Mouse (Mus musculus) heart, postnatal 36 days (tissue): ENCODE data around the gene Atp1a2. TPM values are rescaled to one million over a fixed set of nuclear protein-coding genes. Genes with fewer than 3 reads are reported as not detected.

Experiments
- DNase-seq, 2 experiments: peaks; one replicate each; pipeline ENCODE4 v3.0.0; 2021 to 2022
- intact Hi-C: fragments of 180-260 bp; cut with DNase I; formaldehyde crosslinking; loops from one replicate; pipeline ENCODE4 v1.15.1; 2025
- total RNA-seq, 2 experiments: library from RNA; stranded (reverse); gene quantifications; 2 replicates each; pipeline ENCODE4 v1.2.3; 2021

Atp1a2 gene
- total RNA-seq, 2 experiments from 2014 or later: 604 to 624 TPM

GRCm38 (mm10) chr1:172307936-172308335 is 10.1 kb upstream of the Atp1a2 start:
- no peak for DNase-seq
- intact Hi-C loops: no loop called here

DNA sequence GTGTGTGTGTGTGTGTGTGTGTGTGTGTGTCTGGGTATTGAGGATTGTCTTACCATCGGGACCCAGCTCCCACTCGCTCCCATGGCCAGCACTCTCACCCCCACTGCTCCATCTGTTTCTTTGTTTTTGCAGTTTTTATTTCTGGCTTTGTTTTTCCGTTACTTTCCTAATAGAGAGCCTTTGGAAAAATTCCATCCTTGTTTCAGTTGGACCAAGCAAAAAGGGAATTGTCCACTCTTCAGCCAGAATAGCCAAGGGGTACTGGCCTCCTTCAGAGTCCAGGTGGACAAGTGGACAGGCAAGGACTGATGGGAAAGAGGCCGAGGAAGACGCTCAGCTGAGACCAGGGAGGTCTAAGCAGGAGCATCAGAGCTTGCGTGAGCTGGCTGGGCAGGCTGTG is 9.0 kb upstream of the Atp1a2 start:
- DNase-seq: no peak
- intact Hi-C loops: no loop called here

DNA sequence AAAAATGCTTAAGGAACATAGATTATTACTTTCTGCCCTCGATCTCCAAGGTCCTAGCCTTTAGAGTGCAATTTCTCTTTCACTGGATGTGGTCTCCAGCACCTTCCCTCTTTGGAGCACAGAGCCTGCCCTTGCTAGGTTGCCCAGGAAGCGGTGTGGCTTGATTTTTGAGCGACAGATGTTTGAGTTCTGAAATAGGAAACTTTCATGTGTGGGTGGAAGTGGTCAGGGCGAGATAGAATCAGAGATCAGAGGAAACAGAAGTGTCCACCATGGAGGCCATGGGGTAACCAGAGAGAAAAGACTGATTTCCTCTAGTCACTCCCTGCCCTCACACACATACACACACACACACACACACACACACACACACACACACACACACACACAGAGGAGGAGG is 8.3 kb upstream of the Atp1a2 start:
- DNase-seq: no peak
- intact Hi-C loops: no loop called here

GRCm38 (mm10) chr1:172305635-172306034 is 7.8 kb upstream of the Atp1a2 start:
- intact Hi-C loops: no loop called here
- no peak for DNase-seq

GRCm38 (mm10) chr1:172305153-172305552 is 7.3 kb upstream of the Atp1a2 start:
- DNase-seq: no peak
- intact Hi-C loops: no loop called here

GRCm38 (mm10) chr1:172304443-172304842 is 6.6 kb upstream of the Atp1a2 start:
- intact Hi-C loops: loop anchor here (5.0 kb wide), 1 partner anchor 57 kb away; no protein-coding TSS in a partner anchor
- no peak for DNase-seq

GRCm38 (mm10) chr1:172302851-172303250 is 5.0 kb upstream of the Atp1a2 start:
- intact Hi-C loops: loop anchor here (5.0 kb wide), 1 partner anchor 56 kb away; no protein-coding TSS in a partner anchor
- DNase-seq: no peak

GRCm38 (mm10) chr1:172302311-172302710 is 4.4 kb upstream of the Atp1a2 start:
- intact Hi-C loops: loop anchor here (5.0 kb wide), 1 partner anchor 55 kb away; no protein-coding TSS in a partner anchor
- no peak for DNase-seq

GRCm38 (mm10) chr1:172301180-172301579 is 3.3 kb upstream of the Atp1a2 start:
- no peak for DNase-seq
- intact Hi-C loops: loop anchor here (5.0 kb wide), 1 partner anchor 54 kb away; no protein-coding TSS in a partner anchor

GRCm38 (mm10) chr1:172300247-172300646 is 2.4 kb upstream of the Atp1a2 start:
- intact Hi-C loops: loop anchor here (5.0 kb wide), 1 partner anchor 53 kb away; no protein-coding TSS in a partner anchor
- peak in 1 of 2 experiments; percentile 49 for DNase-seq

GRCm38 (mm10) chr1:172299528-172299927 is 1.7 kb upstream of the Atp1a2 start:
- intact Hi-C loops: no loop called here
- no peak for DNase-seq

- intact Hi-C loops: no loop called here
- DNase-seq: peak; percentile 54 to 69
Observed at GRCm38 (mm10) chr1:172296816-172297510, 901 bp downstream of the Atp1a2 start.

- DNase-seq: peak; percentile 39 to 56
- intact Hi-C loops: no loop called here
Observed at GRCm38 (mm10) chr1:172295751-172296197, 2.1 kb downstream of the Atp1a2 start.

GRCm38 (mm10) chr1:172293449-172293848 is 4.4 kb downstream of the Atp1a2 start:
- intact Hi-C loops: no loop called here
- DNase-seq: no peak

GRCm38 (mm10) chr1:172292880-172293279 is 5.0 kb downstream of the Atp1a2 start:
- DNase-seq: no peak
- intact Hi-C loops: no loop called here

- no peak for DNase-seq
- intact Hi-C loops: no loop called here
Observed at GRCm38 (mm10) chr1:172289617-172289946, 8.3 kb downstream of the Atp1a2 start.

DNA sequence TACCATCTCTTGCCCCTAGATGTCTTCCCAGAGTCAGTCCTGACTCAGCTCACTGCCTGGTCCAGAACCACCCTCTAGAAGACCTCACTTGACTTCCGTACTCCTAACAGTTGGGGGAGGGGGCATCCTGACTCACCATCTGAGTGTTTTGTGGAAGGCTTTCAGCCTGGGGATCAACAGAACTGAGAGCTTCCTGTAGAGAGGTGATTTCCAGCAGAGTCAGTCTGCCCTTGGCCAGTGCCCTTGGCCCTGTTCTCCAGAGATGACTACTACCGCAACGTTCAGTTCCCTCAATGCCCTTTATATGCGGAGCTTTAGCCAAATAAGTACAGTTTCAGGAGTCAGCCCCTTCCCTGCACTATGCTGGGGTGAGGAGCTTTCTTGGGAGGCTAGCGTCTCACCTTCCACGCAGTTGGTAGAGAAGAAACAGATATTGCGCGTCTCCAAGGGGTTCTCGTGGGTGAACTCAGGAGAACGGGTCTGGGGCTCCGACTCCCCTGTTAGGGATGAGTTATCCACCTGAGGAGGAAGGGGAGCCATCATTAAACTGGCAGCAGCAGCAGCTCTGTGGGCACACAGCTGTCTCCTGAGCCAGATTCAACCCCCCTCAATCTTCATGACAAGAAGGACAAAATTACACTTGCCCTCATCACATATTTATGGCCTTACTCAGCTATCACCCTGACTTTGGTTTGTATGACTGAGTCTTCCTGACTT is 8.8 kb downstream of the Atp1a2 start:
- DNase-seq: no peak
- intact Hi-C loops: no loop called here

GRCm38 (mm10) chr1:172286740-172287139 is 11.1 kb downstream of the Atp1a2 start:
- intact Hi-C loops: no loop called here
- DNase-seq: no peak

DNA sequence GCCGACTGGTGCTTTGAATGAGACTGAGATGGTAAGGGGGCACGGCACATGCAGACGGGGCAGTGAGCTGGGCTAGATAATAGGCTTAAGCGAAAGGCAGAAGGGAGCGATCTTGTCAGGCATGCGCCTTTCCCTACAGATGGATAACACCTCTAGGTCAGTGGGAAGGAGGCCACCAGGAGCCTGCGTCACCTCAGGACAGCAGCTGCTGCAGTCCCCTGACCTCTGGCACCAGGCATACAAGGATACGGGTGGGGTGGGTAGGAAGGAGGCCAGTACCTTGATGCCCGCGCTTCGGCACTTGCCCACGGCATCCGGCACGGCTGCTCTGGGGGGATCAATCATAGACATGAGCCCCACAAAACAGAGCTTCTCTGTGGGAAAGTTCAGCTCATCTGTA is 13.6 kb downstream of the Atp1a2 start:
- DNase-seq: no peak
- intact Hi-C loops: no loop called here

GRCm38 (mm10) chr1:172283073-172283472 is 14.8 kb downstream of the Atp1a2 start:
- intact Hi-C loops: no loop called here
- no peak for DNase-seq

DNA sequence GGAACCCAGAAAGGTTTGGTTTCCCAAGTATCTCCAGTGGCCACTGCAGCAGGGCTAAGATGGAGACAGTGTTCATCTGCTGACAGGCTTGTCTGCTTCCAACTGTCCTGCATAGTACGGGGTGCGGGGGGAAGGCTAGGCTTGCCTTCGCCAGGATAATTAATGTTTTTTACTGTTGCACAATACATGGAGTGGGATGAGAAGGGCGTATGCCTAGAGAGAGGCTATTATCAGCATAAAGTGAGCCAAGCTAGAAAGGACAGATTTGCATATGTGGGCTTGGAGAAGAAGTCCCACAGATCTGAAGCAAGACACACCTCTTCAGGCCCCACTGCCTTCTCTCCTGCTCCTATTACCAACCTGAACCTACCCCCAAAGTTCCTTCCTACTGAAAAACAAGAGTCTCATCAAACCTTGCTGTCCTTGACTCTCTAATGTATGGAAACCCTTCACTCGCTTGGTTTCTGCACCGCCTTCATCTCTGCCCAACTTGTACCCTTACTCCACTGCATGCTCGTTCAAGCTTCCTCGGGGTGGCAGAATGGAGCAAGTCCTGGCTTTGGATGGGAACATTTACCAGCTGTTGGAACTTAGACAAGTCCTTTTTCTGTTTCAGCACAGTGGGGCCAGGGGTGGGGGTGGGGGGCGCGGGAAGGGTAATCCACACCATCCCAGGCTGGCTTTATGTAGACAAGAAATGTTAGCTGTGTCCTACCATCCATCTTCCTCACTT is 16.2 kb downstream of the Atp1a2 start:
- DNase-seq: no peak
- intact Hi-C loops: no loop called here
